ENCODE assay signal across 8 mouse cellular contexts in genomic region chr5:121451644-121452025, GRCm38 (mm10). TPM values are rescaled to one million over a fixed set of nuclear protein-coding genes. Genes with fewer than 3 reads are reported as not detected.
DNase-seq lines count a peak whose midpoint lies in the region; ATAC-seq and TF ChIP-seq lines count a peak whose summit lies in the region.

Gene Tmem116, plus strand, starts transcription at chr5:121451893.

- ATAC-seq in Patski, result peak; percentile 49
- no peak for ATAC-seq in heart, embryonic 14.5 days (ENCODE audit: insufficient number of reproducible peaks, insufficient read depth, low FRiP score, low read depth)
- ATAC-seq in megakaryocyte progenitor cell, adult 5-6 weeks (replicated peaks; ENCODE audit: poor library complexity), result 0 out of 2 replicates have a peak, but pooled peaks have one; percentile 9

- H3K9me3 ChIP-seq in heart, embryonic 14.5 days (ENCODE audit: control insufficient read depth, low read length), result no peaks in the 10 kb centered on the region

- no peaks in the 10 kb centered on the region for H3K27me3 ChIP-seq in Patski
- H3K27me3 ChIP-seq in heart, embryonic 14.5 days (ENCODE audit: control insufficient read depth, insufficient read depth, low read length), result no peaks in the 10 kb centered on the region

- WGBS in heart, embryonic 14.5 days, result 0% methylated on average over 17 of the region's 17 CpGs

- peak within 1 kb of the TSS; percentile 89 to 98 for H3K27ac ChIP-seq in heart, embryonic 14.5 days (replicated peaks in 1 of 2; ENCODE audit: control insufficient read depth in 1 of 2, insufficient read depth in 1 of 2, low read depth in 2 of 2, low read length in 2 of 2)

- H3K4me3 ChIP-seq in heart, embryonic 14.5 days (ENCODE audit: control insufficient read depth in 1 of 2, insufficient read depth in 1 of 2, low read depth in 1 of 2, low read length in 2 of 2), result peak within 1 kb of the TSS; percentile 72 to 91

- peak within 1 kb of the TSS; percentile 98 for H3K9ac ChIP-seq in heart, embryonic 14.5 days (ENCODE audit: low read length)

- TF ChIP-seq CTCF in Patski (IDR thresholded peaks at IDR 0.05), result no peak

- DNase-seq in adrenal gland, adult 2 months, result peak; percentile 62
- DNase-seq in adrenal gland, adult 8-10 months, result no peak
- no peak for DNase-seq in Patski (ENCODE audit: low read depth, low spot score)
- peak; percentile 35 for DNase-seq in embryo, embryonic 11.5 days (ENCODE audit: low read depth, low spot score)
- DNase-seq in kidney, postnatal 14 days, result peak; percentile 44
- DNase-seq in testis, postnatal 10 days (ENCODE audit: low spot score), result peak; percentile 69

- H3K4me1 ChIP-seq in heart, embryonic 14.5 days (ENCODE audit: control insufficient read depth in 2 of 2, insufficient read depth in 2 of 2, low read length in 2 of 2), result peaks cover 20 to 25% of the 10 kb centered on the region in 2 experiments

- CTCF ChIA-PET in Patski (lab: Charles Lee), result no interaction called here

- H3K4me2 ChIP-seq in heart, embryonic 14.5 days (ENCODE audit: low read length), result peak within 1 kb of the TSS; percentile 87

- peaks cover 35% of the 10 kb centered on the region for H3K36me3 ChIP-seq in heart, embryonic 14.5 days (ENCODE audit: control insufficient read depth, insufficient read depth, low read length)

- POLR2A ChIA-PET in Patski (lab: Charles Lee), result interaction anchor here (0.9 to 2.1 kb wide), 4 partner anchors 22 to 29 kb away, joined by 3 to 11 read pairs (median 4); no protein-coding TSS in a partner anchor

- in situ Hi-C loops in Patski (cut with MboI; ENCODE audit: low pct_unique_long_range_greater_than_20kb), result no loop called here

RNA-seq across cellular contexts. Expression of gene Tmem116, which starts in this region (rescaled TPM):
- total RNA-seq in adrenal gland, adult 2 months (2021), result 1 to 10 TPM; 2.6 to 4.8 TPM
- 3.3 and 8.1 TPM in 2 replicates for polyA plus RNA-seq in adrenal gland, adult 2 months (2012; rRNA removed)
- 1 to 10 TPM; 3.2 to 7.3 (median 4.5) TPM for total RNA-seq in adrenal gland, adult 8-10 months (2022)
- polyA plus RNA-seq in Patski (2021), result 2.8 TPM
- polyA plus RNA-seq in heart, embryonic 14.5 days (2014; fragmentation: Nextera tagmentation; extraction: Ambion mirVana), result 4.2 TPM in 2 replicates
- total RNA-seq in megakaryocyte progenitor cell, adult 5-6 weeks (2015), result 0.34 TPM in 1 of 2 replicates, not detected in the other
- total RNA-seq in megakaryocyte progenitor cell, adult 5-6 weeks (2017), result 0.34 and 0.42 TPM in 2 replicates

Comparison
In these comparisons a context has a peak if more than half of its experiments do, and no peak if none do; other contexts are left out.
1. DNase-seq: peak in adrenal gland, adult 2 months (single experiment), embryo, embryonic 11.5 days (single experiment), kidney, postnatal 14 days (single experiment) and testis, postnatal 10 days (single experiment); none in adrenal gland, adult 8-10 months (single experiment) and Patski (single experiment).
2. Peak in ATAC-seq in megakaryocyte progenitor cell, adult 5-6 weeks; RNA of the gene not detected or under 1 TPM.